Mouse (Mus musculus) adrenal gland, adult 8-10 months (tissue): Measurements from ENCODE around the gene Adamts14. TPM values are rescaled to one million over a fixed set of nuclear protein-coding genes. Genes with fewer than 3 reads are reported as not detected.

Experiments used
- DNase-seq: peaks from one replicate; pipeline ENCODE4 v3.0.0; 2022
- total RNA-seq, 4 experiments: library from RNA; stranded (reverse); gene quantifications; 2 replicates each; pipeline ENCODE4 v1.2.4; 2022

Adamts14 gene
- total RNA-seq = 1 to 10 TPM; 1.7 to 3.9 (median 1.9) TPM

DNA sequence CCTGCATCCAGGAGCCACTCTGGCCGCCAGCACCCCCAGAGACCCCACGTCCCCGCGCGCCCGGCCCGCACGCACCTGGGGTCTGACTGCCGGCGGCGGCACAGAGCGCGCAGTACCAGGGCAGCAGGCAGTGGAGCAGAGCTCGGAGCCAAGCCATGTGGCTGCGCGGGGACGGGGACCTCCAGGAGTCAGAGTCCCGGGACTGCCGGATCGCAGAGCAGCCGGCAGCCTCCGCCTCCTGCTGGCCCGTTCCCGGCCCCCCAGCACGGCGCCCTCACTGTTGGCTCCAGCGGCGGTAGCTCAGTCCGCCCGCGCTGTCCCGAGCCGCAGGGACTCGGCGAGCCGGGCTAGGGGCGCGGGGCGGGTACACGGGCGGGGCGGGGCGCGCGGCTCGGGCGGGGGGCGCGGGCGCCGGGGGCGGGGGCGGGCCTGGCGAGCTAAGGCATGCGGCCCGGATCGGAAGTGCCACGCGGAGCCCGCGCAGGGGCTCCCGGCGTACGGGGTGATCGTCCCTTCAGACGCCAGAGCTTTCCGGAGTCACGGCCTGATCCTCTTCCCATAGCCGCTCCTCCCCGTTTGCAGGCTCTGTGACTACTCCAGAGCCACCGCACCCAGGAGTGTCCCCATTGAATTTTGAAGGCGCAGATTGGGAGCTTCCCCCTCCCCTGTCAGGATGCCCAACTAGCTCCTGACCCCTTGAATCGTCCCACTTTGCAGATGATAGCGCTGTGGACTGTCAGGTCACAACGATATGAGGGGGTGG lies at the start of gene Adamts14:
Gene Adamts14, minus strand, starts transcription at position 358 of the 763 bp plus-strand sequence.
- no peak for DNase-seq

DNA sequence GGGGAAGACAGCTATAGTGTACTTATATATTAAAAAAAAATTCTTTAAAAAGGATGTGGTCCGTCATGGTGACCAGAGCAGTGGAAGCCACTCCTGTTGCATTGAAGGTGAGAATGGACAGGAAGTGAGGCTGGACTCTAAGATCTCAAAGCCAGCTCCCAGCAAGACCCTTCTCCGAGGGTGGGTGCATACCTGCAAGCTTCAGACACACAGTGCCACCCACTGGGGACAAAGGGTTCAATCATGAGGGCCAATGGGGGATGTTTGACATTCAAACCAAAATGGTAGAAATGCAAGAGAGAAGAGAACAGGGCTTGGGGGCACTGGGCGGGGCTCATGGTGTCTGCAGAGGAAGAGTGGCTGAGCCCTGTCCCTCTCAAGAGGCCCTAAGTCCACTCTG lies 45.3 kb upstream of the Adamts14 start:
- no peak for DNase-seq

DNA sequence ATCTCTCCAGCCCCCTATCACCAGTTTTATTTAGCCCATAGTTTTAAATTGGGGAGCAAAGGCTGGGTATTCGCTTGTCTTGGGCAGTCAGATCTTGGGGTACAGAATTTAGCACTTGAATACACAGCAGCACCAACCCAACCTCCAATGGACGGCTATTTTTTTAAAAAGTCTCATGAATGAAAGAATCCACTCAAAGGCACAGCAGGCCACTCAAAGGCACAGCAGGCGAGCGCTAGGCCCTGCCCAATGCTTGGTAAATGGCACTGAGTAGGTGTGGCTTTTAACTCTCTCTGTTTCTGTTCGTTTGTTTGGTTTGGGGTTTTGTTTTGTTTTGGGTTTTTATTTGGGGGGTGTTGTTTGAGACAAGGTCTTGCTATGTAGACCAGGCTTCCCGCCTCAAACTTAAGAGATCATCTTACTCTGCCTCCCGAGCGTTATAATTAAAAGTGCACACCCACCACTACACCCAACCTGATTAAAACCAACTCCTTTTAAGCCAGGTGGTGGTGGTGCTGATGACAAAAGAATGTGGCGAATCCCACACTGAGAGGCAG lies 42.2 kb upstream of the Adamts14 start:
- DNase-seq = no peak

DNA sequence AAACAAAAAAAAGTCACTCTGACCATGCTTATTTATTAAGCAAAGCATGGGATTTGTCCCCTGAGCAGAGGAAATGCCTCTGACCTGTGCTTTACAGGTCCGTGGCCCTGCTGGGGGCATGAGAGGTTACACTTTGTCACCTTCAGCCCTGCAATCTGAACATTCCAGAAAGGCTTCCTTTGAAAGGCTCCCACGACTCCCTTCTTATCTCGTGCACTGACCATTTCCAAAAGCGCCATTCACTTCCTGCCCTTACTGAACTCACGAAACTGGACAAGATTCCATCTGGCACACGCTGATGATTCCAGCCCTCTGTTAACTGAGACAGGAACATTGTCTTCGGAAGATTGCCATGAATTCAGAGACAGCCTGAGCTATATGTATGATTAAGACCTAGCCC lies 40.5 kb upstream of the Adamts14 start:
- no peak for DNase-seq

DNA sequence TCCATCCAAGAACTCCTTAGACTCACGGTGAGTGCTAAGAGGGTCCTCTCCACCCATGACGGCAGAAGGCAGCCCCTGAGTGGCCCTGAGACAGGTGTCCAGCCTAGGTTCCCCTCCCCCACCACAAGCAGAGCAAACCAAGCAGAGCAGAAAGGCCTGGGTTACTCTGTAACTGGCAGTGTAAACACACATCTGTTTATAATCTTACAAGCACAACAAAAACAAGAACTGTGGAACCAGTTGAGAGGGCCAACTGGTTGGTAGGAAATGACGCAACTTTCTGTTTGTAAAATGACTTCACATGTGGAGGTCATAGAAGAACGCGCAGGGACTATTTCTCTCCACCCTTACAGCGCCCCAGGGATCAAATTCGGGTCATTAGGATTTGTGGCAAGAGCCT lies 39.5 kb upstream of the Adamts14 start:
- DNase-seq = no peak

DNA sequence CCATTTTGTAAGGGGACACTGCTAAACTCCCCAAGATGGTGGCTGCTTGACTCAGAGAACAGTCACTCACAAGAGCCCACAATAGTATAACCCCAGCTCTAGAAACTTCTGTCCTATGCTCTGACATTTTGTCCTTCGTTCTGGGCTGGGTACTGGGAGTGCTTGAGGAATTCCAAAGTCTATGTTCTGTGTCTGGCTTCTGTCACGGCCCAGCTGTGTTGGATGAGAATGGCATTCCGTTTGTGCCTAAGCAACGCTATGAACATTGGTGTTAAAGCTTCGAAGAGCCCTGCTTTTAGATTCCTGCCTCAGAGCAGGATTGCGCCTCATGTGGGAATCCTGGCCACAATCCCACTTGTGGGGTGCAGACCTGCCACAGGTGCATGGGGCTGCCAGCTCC lies 38.9 kb upstream of the Adamts14 start:
- no peak for DNase-seq

DNA sequence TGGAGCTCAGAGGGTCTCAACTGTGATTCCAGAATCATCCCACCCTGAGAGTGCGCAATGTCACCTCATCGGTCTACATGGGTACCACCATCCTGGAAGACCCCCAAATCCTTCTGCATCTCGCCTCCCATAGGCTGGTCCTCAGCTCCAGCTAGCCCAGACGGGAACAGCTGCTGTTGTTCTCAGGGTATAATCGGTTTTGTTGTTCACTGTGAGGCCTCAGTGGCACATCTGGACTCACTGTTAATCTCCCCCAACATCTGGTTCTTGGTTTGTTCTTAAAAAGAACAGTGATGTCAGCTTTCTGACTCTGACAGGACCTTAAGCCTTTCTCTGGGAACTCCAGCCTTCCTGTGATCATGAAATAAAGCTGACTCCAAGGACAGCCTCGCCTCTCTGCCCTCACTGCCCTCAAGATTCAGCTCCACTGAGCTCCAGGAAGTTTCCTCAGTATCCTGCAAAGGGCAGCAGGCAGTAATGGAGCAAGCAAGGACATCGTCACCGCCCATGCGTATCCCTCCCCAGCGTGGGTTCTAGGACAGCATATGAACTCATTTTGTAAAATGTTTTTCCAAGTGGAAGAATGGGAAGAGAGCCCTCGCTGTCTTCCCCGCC lies 35.6 kb upstream of the Adamts14 start:
- no peak for DNase-seq

DNA sequence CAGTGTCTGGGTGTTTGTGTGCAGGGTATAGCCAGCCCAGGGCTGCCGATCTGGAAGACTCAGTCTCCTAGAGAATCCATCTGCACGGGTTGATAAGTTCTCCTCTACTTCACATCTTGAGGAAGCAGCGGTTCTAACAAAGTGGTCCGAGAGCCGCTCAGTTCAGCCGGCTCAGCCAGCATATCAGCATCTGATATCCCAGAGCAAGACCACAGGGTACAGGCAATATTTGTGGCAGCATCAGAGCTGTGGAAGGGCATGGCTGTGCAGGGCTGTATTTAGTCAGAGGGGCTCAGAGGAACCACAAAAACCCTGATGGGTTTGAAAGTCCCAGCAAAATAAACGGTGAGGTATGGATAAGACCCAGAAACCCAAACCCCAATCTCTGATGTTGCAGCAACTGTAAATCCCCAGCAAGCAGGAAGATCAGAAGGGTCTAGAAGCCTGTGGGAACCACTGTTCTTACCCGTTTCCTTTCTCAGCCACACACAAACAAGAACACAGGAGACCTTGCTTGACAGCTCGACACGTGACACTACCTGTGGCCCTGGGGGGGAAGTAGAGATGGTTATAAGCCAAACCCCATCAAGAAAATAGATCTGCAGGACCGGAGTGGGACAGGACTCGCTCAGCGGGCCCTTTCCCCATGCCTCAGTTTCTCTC lies 32.8 kb upstream of the Adamts14 start:
- DNase-seq = no peak

DNA sequence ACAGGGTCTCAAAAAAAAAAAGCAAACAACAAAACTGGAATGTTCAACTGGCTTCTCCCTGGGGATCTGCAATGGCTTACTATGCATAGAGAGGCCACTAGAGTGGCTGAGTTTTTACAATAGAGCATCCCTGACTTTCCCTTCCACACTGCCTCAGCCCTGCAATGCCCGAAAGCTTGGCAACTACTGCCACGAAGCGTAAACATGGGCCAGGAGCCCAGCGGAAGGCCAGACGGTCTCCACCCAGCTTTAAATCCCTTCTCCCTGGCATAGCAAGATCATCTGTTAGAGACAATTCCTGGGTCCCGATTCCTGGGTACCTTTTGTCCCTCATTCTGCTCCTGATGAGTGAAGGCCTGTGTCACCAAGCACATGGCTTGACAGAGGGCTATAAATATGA lies 30.8 kb upstream of the Adamts14 start:
- no peak for DNase-seq

DNA sequence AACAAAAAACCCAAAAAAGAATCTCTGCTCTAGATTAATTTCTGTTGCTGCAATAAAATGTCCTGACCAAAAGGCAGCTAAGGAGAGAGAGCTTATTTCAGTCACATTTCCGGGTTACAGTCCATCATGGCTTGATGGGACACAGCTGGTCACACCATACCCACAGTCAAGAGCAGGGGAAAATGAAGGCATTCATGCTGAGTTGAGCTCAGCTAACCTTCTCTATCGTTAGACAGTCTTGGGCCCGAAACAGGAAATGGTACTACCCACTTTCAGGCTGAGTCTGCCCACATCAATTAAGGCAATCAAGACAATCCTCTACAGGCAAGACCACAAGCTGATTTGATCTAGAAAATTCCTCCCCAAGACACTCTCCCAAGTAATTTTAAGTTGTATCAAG lies 27.8 kb upstream of the Adamts14 start:
- DNase-seq = no peak

DNA sequence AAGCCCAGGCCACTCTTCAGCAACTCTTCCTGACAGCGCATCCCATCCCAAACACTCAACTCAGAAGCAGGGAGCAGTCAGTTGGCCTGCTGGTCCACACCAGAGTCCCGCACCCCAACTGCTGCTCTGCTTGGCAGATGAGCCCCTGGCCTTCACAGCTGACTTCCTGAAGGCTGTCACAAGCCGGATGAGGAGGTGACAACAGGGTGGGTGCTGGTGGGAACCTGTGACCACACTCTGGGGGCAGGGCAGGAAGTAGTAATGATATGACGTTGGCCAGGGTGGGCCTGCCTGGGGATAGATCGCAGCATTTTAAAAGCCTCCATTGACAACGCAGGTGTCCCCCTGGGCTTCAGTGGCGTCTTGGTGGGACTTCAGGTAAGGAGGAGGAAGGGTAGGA lies 24.2 kb upstream of the Adamts14 start, which contains the start of gene Prf1:
Gene Prf1, plus strand, starts transcription at position 357 of the 400 bp plus-strand sequence.
- no peak for DNase-seq

DNA sequence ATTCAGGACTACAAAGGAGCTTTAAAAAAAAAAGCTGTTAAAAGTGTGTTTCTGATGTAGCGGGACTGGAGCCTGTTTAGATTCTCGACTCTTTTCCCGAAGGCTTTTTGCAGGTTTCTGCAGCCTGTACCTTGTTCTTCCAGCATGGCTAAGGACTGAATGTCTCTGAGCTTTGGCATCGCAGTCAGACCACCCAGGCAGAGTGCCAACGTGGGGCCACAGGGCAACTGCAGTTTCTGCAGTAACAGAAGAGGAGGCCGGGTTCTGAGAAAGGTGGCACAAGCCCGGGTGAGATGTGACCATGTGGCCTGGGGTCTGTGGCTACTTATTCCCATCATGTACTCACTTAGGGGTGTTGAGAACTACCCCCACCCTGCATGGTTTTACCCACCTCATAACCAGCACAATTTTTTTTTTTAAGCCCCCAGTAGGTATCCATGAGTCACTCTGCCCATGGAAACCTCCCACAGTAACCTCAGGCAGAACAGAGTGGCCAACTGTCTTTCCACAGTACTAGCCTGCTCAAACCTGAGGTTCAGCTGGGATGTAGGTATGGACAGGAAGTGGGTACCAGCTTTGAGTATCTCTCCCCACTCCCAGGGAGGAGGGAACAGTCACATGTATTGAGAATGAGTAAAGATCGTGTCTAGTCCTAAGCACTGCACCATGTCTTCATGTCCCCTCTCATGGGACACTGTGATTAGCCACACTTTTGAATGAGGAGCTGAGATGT lies 23.6 kb upstream of the Adamts14 start:
- no peak for DNase-seq

DNA sequence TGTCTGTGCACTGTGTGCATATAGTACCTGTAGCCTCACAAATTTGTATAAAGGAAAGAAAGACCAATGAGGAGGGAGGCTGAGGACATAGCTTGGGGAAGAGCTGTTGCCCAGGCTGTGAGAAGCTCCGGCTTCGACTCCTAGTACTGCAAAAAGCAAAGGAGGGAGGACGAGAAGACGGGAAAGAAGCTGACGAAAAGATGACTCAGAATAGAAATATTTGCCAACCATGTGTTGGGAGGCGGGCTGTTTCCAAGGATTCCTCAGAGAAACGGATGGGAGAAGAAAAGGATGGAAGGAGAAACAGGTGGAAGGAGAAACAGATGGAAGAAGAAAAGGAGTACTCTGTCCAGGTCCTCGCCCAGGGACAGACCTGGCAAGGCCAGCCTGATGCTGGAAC lies 21.0 kb upstream of the Adamts14 start:
- no peak for DNase-seq

DNA sequence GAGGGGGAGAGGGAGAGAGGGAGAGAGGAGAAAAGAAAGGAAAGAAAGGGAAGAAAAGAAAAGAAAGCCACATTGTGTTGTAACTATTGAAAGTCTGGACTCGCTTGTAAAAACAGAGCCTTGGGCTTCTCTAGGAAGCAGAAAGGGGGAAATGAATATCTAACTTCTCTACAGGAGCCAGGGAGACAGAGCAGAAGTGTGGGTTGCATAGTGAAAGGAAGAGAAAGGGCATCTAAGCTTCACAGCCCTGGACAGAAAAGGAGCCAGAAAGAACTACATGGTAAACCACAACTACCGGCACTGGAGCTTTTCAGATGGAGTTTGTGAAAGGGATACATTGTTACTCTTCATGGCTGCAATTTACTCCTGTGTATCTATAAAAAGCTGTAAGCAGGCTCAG lies 17.2 kb upstream of the Adamts14 start:
- no peak for DNase-seq

DNA sequence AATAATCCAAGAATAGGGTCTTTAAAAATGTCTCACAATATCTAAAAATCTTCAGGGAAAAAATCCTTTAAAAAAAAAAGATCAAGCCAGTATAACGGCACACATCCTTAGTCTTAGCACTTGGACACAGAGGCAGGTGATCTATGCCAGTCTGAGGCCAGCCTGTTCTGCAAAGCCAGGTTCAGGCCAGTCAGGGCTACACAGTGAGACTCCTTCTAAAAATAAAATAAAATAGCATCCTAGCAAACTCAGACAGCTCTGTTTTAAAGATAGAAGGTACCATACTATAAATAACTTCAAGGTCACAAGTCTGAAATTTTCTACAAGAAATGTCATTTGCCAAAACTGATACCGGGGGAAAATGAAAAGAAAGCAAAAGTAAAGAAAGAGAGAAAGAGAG lies 16.8 kb upstream of the Adamts14 start:
- DNase-seq = no peak

DNA sequence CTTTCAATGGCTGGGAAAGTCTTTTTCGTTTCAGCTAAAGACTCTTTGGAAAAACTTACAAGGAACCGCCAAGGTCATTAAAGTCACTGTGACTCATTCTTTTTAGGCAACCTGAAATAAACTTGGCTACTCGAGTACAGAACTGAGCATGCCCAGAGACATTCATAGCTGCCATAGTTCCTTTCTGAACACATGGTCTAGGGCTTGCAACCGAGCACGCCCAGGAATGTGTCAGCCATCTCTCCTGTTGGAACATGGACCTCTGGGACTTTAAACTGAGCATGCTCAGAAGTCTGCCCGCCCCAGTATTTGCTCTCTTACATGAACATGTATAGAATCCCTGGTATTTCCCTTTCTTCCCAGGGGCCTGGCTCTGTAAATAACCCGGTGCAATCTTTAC lies 13.0 kb upstream of the Adamts14 start:
- DNase-seq = no peak

DNA sequence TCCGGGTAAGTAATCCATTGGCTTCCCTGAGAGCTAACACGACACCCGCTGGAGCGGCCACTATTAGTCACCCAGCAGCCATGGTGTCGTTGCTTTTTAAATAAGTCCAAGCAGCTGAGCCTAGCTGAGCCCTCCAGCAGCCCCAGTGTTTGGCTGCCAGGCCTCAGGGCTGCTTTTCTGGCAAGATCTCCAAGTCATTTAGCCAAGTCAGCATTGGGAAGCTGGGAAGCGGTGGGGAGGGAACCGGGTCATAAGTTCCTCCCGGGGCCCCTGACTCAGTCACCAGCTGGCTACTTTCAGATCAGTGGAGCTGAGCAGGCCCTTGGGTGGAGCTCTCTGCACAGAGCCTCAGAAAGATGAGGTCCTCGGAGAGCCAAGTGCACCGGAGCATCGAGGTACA lies 12.0 kb upstream of the Adamts14 start:
- no peak for DNase-seq

DNA sequence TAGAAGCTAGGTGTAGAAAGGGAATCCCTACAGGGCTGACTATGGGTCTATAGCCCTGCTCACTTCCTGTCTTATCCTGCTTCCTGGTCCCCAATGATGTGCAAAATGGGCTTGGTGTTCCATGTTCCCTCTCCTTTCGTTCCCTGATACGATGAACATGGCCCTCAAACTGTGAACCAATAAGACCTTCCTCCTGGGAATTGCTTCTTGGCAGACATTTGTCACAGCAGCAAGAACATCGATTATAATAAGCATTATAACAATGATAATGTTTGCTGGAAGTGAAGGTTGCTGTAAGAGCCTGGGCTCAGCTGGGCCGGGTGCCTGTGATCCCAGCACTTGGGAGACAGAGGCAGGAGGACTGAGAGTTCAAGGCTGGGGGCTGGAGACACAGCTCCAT lies 11.1 kb upstream of the Adamts14 start:
- no peak for DNase-seq

DNA sequence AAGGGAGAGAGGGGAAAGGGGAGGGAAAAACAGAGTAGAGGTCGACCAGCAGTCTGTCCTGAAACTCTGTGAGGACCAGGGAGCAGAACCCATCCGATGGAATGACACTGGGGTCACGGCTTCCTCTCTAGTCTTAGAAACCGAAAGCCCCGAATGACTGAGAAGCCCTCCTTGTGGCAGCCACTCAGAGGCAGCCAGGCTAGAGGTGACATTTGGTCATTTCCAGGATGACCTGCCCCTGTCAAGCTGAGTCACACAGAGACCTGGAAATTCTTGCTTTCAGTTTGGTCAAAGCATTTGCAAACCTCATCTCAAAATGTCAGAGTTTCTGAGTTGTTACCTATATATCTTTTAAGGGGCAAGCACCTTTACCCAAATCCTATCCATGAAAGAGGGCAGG lies 7.9 kb upstream of the Adamts14 start:
- no peak for DNase-seq

DNA sequence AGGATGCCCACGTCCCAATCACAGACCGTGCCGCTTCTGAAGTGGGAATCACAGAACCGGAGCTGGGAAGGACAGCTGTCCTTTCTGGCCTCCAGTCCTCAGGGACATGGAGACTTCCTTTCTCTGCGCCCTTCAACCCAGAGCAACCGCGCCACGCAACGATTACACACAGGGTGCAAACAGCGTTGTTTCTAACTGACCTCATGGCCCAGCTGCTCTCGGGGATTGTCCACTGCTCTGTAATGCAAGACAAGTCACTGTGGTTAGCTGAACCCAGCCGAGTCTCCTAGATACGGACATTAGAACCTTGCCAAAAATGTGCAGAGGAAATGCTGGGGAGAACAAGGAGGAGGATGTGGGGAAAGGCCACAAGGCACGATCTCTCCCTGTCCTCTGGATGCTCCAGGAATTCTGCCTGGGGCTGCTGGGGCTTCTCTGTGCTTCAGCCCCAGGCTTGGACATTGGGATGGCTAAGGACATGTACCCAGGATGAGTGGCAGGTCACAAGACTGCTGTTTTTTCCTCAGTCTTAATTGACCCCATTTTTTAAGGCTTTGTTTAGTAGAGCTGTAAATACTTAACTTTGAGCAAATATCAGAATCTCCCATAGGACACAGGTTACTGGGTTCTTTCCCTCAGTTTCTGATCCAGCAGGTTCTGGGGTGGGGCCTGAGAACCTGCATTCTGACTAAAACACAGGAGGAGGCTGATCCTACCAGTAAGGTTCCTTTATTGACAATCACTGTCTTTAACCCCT lies 4.9 kb upstream of the Adamts14 start:
- DNase-seq = peak; percentile 40

DNA sequence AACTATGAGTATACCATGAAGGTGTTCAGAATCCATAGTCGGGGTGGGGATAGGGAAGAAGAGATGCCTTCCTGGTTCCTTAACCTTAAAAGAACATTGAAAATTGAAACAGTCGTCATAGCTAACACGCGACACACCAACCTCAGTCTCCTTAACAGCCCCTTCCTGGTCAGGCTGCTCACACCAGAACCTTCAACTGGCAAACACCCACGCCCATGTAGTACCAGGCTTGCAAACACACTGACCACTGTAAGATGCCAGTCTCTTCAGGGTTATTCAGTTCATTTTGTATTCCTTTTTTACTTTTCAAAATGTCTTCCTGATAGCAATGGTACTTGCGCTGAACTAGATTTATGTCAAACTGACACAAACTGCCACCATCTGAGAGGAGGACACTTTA lies 3.8 kb upstream of the Adamts14 start:
- no peak for DNase-seq

DNA sequence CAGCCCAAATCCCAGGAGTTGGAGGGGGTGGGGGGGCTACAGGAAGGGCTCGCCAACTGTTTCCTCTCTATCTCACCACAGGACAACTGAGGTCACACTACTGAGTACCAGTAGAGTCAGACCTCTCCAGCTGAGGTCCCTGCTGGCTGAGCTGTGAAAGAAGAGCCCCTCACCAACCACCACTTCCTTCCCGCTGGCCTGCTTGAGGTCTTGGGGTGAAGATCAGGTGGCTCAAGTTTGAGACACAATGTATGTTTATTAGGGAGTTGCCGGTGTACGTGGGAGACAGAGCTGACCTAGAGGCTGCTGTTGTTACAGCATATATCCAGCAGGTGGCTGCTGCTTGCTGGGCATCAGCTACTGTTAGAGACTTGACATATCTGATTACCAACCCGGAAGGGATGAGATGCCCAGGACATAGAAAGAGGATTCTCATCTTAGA lies 2.5 kb upstream of the Adamts14 start:
- DNase-seq = no peak
